23 mouse cellular contexts compared by ENCODE assay signal in the genomic region with DNA sequence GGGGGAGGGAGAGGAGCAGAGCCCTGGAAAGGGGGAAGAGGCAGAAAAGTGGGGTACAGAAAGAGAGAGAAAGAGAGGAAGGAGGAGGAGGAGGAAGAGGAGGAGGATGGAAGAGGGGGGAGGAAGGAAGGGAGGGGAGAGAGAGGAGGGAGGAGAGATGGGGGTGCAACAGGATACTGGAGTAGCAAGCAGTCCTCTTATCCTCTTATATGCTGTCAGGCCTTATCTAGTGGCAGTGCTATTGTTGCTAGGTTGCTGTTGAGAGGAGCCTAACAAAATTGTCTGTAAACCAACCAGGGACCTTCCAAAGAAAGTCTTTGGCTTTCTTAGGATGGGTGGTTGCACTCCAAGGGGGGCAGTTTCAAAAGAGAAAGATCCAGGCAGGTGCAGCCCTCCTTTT. TPM values are rescaled to one million over a fixed set of nuclear protein-coding genes. Genes with fewer than 3 reads are reported as not detected.
"Had no signal": no experiment of that assay in that cellular context is flagged by ENCODE, and none has a peak within 500 bp of the region (broad histone marks: within the 10 kb centered on the region; RNA-seq: fewer than 3 reads in every experiment).

No protein-coding gene starts in this region.

- H3K4me3 ChIP-seq: limb, embryonic 12.5 days; limb, embryonic 15.5 days; midbrain, embryonic 10.5 days; midbrain, embryonic 13.5 days; myocyte; neural tube, embryonic 13.5 days; stomach, embryonic 15.5 days had no signal

- H3K27me3 ChIP-seq: limb, embryonic 15.5 days; stomach, embryonic 15.5 days had no signal

- H3K4me1 ChIP-seq: limb, embryonic 12.5 days; limb, embryonic 15.5 days; stomach, embryonic 15.5 days had no signal

- H3K27ac ChIP-seq: limb, embryonic 12.5 days; limb, embryonic 15.5 days; liver, embryonic 14.5 days; macrophage; midbrain, embryonic 10.5 days; midbrain, embryonic 13.5 days; neural tube, embryonic 13.5 days; stomach, embryonic 15.5 days had no signal

- DNase-seq: kidney, adult 2 months; kidney, postnatal 10 days; kidney, postnatal 36 days; left cerebral cortex, postnatal 4 days; liver, postnatal 0 days; lung, embryonic 14.5 days; right cerebral cortex, postnatal 25 days; spleen, adult 18-20 months; thymus, postnatal 25 days had no signal

- H3K9ac ChIP-seq: limb, embryonic 12.5 days; limb, embryonic 15.5 days; liver, embryonic 14.5 days; liver, postnatal 0 days; lung, embryonic 14.5 days; neural tube, embryonic 13.5 days; stomach, embryonic 15.5 days had no signal

- ATAC-seq: liver, postnatal 0 days; lung, postnatal 0 days; midbrain, embryonic 13.5 days; midbrain, embryonic 16.5 days had no signal

- H3K4me2 ChIP-seq: limb, embryonic 12.5 days; limb, embryonic 15.5 days; liver, embryonic 11.5 days; lung, embryonic 14.5 days; midbrain, embryonic 13.5 days; neural tube, embryonic 13.5 days; stomach, embryonic 15.5 days had no signal

- H3K9me3 ChIP-seq: limb, embryonic 12.5 days; limb, embryonic 15.5 days; midbrain, embryonic 10.5 days; midbrain, embryonic 13.5 days; neural tube, embryonic 13.5 days; stomach, embryonic 15.5 days had no signal

- H3K36me3 ChIP-seq: limb, embryonic 12.5 days; limb, embryonic 15.5 days; midbrain, embryonic 10.5 days; neural tube, embryonic 13.5 days; stomach, embryonic 15.5 days had no signal

RNA-seq across cellular contexts. Expression of a gene that starts 6.2 kb away (rescaled TPM):
- total RNA-seq: monocyte, adult 5-6 weeks; neutrophil, adult 5-6 weeks had no signal
- polyA plus RNA-seq: macrophage had no signal
